Mouse (Mus musculus) erythroblast, embryonic 14.5 days (primary cell): Measurements from ENCODE around the gene Clec5a. TPM values are rescaled to one million over a fixed set of nuclear protein-coding genes. Genes with fewer than 3 reads are reported as not detected.
"Not testable (repeated sequence)": the region's sequence is repeated elsewhere in the genome, so short reads cannot be mapped to it uniquely, and the experiment has no call there.

Experiments
- H3K27me3 ChIP-seq: 2 replicates; pipeline ENCODE4 v1.6.1; 2012; ENCODE audit warnings: inconsistent platforms; ENCODE audit not compliant: control insufficient read depth
- H3K36me3 ChIP-seq: 2 replicates; pipeline ENCODE4 v1.6.1; 2012; ENCODE audit warnings: mild to moderate bottlenecking, inconsistent platforms; ENCODE audit not compliant: control insufficient read depth
- H3K4me1 ChIP-seq: 2 replicates; pipeline ENCODE4 v1.6.1; 2012; ENCODE audit warnings: inconsistent platforms; ENCODE audit not compliant: control insufficient read depth
- H3K4me3 ChIP-seq: replicated peaks from 2 replicates; pipeline ENCODE3; 2012; ENCODE audit warnings: moderate library complexity, mild to moderate bottlenecking, inconsistent platforms
- H3K9me3 ChIP-seq: 2 replicates; pipeline ENCODE4 v1.6.1; 2012; ENCODE audit warnings: low read length, inconsistent platforms, mixed read lengths; ENCODE audit not compliant: control insufficient read depth
- GATA1 ChIP-seq: IDR thresholded peaks from 2 replicates; pipeline ENCODE4 v1.6.1; 2012; ENCODE audit warnings: low read length, inconsistent platforms, mixed read lengths
- TAL1 ChIP-seq: IDR thresholded peaks from 3 replicates; pipeline ENCODE4 v1.6.1; 2012; ENCODE audit warnings: low read length, inconsistent platforms, mixed read lengths
- polyA plus RNA-seq: library from polyadenylated mRNA; stranded (reverse); fragments of >175 nt; gene quantifications from 2 replicates; pipeline ENCODE4 v1.2.3, GENCODE M21; 2012

The Clec5a gene
- not detected in 2 replicates for polyA plus RNA-seq

- Histone ChIP-seq H3K36me3 (no peaks in the 10 kb centered on the region), H3K9me3 (no peaks in the 10 kb centered on the region), H3K4me3 (no peak within 1 kb of the TSS), H3K27me3 (no peaks in the 10 kb centered on the region), H3K4me1 (no peaks in the 10 kb centered on the region)
- TF ChIP-seq TAL1 = no peak
- TF ChIP-seq GATA1 = no peak
Measured at GRCm38 (mm10) chr6:40585645-40586044, at the start of gene Clec5a. Clec5a (minus strand) TSS chr6:40585821.

- no peak for TF ChIP-seq GATA1
- TF ChIP-seq TAL1 = no peak
- no peaks in the 10 kb centered on the region for H3K4me1 ChIP-seq
- H3K9me3 ChIP-seq = no peaks in the 10 kb centered on the region
- no peak overlapping the region for H3K4me3 ChIP-seq
- H3K27me3 ChIP-seq = no peaks in the 10 kb centered on the region
- no peaks in the 10 kb centered on the region for H3K36me3 ChIP-seq
Measured at GRCm38 (mm10) chr6:40634640-40635071, 49.0 kb upstream of the Clec5a start.

GRCm38 (mm10) chr6:40628406-40629000, 42.9 kb upstream of the Clec5a start, which contains the start of gene Mgam:
Mgam (plus strand) TSS chr6:40628831.
- Histone ChIP-seq H3K27me3 (no peaks in the 10 kb centered on the region), H3K9me3 (no peaks in the 10 kb centered on the region), H3K36me3 (no peaks in the 10 kb centered on the region), H3K4me3 (no peak within 1 kb of the TSS), H3K4me1 (no peaks in the 10 kb centered on the region)
- no peak for TF ChIP-seq TAL1

- TF ChIP-seq TAL1 (no peak), GATA1 (no peak)
- H3K27me3 ChIP-seq = no peaks in the 10 kb centered on the region
- H3K4me1 ChIP-seq = no peaks in the 10 kb centered on the region
- no peaks in the 10 kb centered on the region for H3K36me3 ChIP-seq
- no peaks in the 10 kb centered on the region for H3K9me3 ChIP-seq
- H3K4me3 ChIP-seq = no peak overlapping the region
Measured at GRCm38 (mm10) chr6:40626111-40626510, 40.5 kb upstream of the Clec5a start.

- Histone ChIP-seq H3K4me1 (no peaks in the 10 kb centered on the region), H3K36me3 (no peaks in the 10 kb centered on the region), H3K27me3 (no peaks in the 10 kb centered on the region), H3K4me3 (no peak overlapping the region), H3K9me3 (no peaks in the 10 kb centered on the region)
- TF ChIP-seq TAL1 = no peak
- TF ChIP-seq GATA1 = no peak
Measured at GRCm38 (mm10) chr6:40617965-40618364, 32.3 kb upstream of the Clec5a start.

GRCm38 (mm10) chr6:40613260-40613852, 27.7 kb upstream of the Clec5a start, which contains the start of gene Tas2r138:
Tas2r138 (minus strand) TSS chr6:40613310.
- TF ChIP-seq GATA1 (no peak), TAL1 (no peak)
- no peaks in the 10 kb centered on the region for H3K4me1 ChIP-seq
- H3K9me3 ChIP-seq = no peaks in the 10 kb centered on the region
- no peak within 1 kb of the TSS for H3K4me3 ChIP-seq
- no peaks in the 10 kb centered on the region for H3K27me3 ChIP-seq
- H3K36me3 ChIP-seq = no peaks in the 10 kb centered on the region

- H3K27me3 ChIP-seq = no peaks in the 10 kb centered on the region
- TF ChIP-seq TAL1 (no peak), GATA1 (no peak)
- H3K4me1 ChIP-seq = no peaks in the 10 kb centered on the region
- H3K36me3 ChIP-seq = no peaks in the 10 kb centered on the region
- H3K9me3 ChIP-seq = no peaks in the 10 kb centered on the region
- H3K4me3 ChIP-seq = no peak overlapping the region
Measured at GRCm38 (mm10) chr6:40610244-40610643, 24.6 kb upstream of the Clec5a start.

GRCm38 (mm10) chr6:40607431-40607830, 21.8 kb upstream of the Clec5a start:
- no peaks in the 10 kb centered on the region for H3K4me1 ChIP-seq
- H3K9me3 ChIP-seq = no peaks in the 10 kb centered on the region
- no peaks in the 10 kb centered on the region for H3K27me3 ChIP-seq
- no peaks in the 10 kb centered on the region for H3K36me3 ChIP-seq
- TF ChIP-seq GATA1 (no peak), TAL1 (no peak)
- no peak overlapping the region for H3K4me3 ChIP-seq

- H3K27me3 ChIP-seq, H3K36me3 ChIP-seq, H3K9me3 ChIP-seq, H3K4me3 ChIP-seq, H3K4me1 ChIP-seq: not testable (repeated sequence)
Measured at GRCm38 (mm10) chr6:40598546-40598945, 12.9 kb upstream of the Clec5a start.
